Mouse (Mus musculus) urinary bladder, postnatal 25 days (tissue): Measurements from ENCODE around the gene Stk39.

Experiments
- DNase-seq: peaks from one replicate; pipeline ENCODE4 v3.0.0; 2022; ENCODE audit warnings: low spot score

The Stk39 gene

DNA sequence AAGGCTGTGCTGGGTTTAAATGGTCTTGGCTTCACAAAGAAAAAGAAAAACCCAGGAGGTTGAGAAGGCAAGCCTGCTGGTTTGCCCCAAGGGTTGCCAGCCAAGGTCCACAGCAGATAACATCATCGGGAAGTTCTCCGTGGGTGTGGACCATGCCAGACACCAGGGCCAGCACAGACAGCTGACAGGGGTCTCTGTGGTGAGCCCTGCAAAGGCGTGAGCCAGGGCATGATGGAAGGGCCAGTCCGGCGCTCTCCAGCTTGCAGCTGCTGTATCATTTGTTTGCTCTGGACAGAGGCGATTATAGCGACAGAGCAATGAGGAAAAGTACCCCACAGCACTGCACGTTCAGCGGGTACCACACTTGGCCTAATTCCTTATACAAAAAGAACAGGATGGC, 126.8 kb downstream of the Stk39 start:
- no peak for DNase-seq

DNA sequence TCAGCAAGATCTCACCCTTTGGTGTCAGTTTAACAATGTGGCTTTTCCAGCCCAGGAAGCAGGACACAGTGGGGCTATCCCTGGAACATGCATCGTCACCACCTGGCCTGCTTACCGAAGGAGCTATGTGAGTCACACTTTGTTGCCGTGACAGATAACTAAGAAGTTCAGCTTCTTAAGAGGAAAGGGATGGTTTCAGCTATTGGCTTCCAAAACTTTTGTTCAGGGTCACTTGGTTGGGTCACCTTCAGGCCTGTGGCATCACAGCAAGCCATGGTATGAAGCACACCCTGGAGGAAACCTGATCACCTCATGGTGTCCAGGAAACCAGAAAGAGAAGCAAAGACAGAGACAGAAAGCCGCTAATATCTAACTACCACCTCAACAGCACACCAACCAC, 128.3 kb downstream of the Stk39 start:
- no peak for DNase-seq

DNA sequence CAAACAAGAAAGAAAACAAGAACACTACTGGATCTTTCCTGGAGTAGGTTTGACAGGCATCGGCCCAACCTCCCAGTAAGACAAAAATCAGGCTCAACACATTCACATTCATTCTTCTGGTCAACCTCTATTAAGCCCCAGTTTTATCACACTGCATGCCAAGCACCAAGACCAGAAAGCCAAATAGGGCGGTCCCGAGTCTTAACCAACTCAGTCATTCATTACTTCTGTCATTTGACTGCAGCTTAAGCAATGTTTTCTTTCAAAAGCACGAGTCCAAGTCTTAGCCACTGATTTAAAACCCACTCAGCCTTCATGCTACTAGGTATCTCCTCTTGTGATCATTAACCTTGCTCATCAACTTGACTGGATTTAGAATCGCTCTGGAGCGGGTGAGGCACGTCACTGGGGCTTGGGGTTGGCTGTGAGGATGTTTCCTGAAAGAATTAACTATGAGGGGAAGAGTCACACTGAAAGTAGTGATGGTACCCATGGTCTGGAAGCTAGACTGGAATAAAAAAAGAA, 129.9 kb downstream of the Stk39 start:
- DNase-seq: no peak

GRCm38 (mm10) chr2:68336913-68337312, 135.2 kb downstream of the Stk39 start:
- DNase-seq: no peak

DNA sequence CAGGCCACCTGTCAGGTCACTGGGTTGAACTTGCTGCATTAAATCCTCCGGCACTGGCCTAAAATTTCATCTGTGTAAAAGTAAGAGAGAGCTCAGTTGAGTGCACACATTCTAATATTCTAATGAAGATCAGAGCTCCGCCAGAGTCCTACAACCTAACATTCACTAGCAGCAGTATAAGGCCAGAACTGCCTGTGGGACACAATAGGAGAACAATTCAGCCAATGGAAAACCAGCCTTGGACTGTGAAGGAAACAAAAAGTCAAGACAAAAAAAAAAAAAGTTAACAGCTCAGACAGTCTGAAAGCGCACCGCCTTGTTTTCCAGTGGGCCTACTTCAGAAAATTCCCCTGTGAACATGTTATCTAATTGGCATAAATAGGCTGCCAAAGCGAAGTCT, 137.1 kb downstream of the Stk39 start:
- DNase-seq: no peak

DNA sequence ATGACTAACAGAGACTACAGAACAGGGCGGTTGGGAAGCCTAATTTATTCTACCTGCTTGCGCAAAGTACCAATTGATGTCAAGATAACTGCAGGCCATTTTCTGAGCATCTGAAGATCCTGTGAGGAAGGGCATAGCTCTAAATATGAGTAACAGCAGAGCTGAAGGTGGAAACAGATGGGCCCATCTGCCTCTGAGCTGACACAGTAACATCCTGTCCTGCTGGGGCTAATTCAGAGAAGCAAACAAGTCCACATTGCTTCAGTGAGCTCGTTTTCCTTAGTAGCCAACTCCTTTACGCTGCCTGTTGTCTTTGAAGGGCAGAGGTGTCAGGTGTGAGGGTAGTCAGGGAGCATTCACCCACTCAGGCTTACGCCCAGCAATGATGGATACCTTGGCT, 146.8 kb downstream of the Stk39 start:
- DNase-seq: no peak

- no peak for DNase-seq
Measured at GRCm38 (mm10) chr2:68321230-68321629, 150.8 kb downstream of the Stk39 start.

DNA sequence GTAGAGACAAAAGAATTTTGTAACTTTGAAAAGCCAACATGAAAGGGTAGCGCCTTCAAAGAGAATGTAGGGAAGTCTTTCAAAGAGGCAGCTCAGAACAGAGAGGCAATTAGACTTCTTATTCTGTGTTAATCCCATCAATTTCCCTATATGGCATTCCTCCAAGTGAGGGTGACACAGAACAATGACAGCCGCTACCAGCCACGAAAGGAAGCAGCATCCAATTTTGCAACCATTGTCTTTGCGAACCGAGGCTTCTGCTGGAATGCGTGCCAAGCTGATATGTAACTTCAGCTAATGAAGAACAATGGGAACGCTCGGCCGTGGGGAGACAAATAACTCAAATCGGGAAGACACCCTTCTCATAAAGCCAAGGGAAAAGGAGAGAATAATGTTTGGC, 151.4 kb downstream of the Stk39 start:
- no peak for DNase-seq

DNA sequence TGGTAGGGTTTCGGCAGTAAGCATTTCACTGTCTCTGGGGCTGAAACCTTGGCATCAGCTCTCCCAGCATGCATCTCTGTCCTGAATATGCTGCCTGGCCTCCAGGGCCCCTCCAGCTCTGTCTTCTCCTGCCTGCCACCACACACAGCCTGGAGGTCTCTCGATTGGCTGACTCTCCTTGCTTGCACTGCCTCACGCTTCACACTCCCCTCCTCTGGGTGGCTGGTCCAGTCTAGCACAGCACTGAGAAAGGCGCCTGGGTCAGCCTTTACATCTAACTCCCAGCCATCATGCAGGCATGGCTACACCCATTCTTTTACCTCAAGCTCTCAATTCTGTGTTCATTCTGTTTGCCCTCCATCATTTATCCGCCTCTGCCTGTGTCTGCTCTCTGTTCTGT, 153.6 kb downstream of the Stk39 start:
- DNase-seq: no peak

GRCm38 (mm10) chr2:68317895-68318294, 154.2 kb downstream of the Stk39 start:
- DNase-seq: no peak

DNA sequence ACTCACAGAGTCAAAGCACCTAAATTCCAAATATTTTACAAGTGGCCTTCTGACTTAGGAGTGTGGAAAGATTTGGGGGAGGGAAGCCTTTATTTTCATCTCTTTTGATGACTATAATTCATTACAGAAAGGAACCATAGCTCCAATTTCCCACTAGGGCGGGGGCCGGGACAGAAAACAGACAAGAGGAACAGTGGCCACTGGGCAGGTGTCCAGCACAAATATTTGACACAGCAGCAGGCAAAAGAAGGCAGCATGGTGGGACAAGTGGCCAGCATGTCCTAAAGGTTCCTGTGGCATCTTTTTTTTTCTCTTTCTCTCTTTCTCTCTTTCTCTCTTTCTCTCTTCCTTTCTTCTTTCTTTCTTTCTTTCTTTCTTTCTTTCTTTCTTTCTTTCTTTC, 154.6 kb downstream of the Stk39 start:
- DNase-seq: no peak

DNA sequence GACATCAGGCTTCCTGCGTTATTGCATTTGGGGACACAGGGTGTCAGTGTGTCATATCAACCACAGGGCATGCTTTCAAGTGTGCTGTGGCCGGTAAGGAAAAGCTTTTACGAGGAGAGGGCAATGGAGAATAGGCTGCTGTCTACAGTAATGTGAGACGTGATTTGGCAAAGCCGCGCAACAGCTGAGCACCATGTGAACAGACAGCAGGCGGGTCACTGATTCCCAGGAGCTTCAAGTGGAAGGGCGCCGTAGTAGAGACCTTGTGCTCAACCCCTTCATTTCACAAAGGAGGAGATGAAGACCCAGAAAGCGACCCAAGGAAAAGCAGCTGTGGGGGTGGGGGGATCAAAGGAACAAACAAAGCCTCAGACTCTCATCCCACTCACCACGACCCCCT, 156.8 kb downstream of the Stk39 start:
- DNase-seq: no peak

GRCm38 (mm10) chr2:68310121-68310520, 161.9 kb downstream of the Stk39 start:
- no peak for DNase-seq

GRCm38 (mm10) chr2:68306519-68306918, 165.5 kb downstream of the Stk39 start:
- DNase-seq: no peak

GRCm38 (mm10) chr2:68304771-68305460, 167.2 kb downstream of the Stk39 start:
- DNase-seq: no peak

DNA sequence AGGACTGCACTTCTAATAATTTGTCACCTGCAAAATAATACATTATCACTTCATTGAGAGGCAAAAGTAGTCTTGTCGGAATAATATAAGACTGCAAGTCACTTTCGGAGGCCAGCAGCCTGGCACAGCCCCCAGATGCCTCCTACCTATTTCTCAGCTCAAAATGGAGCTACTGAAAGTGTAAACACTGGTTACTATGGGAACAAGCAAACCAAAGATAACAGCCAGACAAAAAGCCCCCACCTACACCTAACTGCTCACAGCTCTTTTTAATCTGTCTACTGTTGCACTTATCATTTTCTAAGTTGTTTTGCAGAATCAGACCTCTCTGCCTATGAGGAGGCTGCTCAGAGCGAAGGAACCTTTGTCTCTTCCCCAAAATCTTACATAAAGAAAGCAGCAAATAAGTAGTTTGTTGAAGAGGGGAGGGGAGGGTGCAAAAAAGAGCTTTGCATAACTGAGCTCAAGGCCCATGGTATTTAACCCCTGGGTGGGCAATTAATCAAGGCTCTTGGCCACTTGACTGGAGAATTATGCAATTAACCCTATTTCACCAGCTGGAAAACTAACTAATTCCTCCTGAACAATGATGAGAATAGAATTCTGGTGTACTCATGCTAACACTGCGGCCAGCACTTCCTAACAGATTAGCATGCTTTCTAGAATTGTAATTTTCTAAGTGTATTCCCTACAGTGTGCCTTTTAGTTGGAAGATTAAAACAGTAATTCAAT, 170.1 kb downstream of the Stk39 start:
- DNase-seq: no peak

- DNase-seq: no peak
Measured at GRCm38 (mm10) chr2:68298356-68298755, 173.7 kb downstream of the Stk39 start.

- no peak for DNase-seq
Measured at GRCm38 (mm10) chr2:68297955-68298354, 174.1 kb downstream of the Stk39 start.

DNA sequence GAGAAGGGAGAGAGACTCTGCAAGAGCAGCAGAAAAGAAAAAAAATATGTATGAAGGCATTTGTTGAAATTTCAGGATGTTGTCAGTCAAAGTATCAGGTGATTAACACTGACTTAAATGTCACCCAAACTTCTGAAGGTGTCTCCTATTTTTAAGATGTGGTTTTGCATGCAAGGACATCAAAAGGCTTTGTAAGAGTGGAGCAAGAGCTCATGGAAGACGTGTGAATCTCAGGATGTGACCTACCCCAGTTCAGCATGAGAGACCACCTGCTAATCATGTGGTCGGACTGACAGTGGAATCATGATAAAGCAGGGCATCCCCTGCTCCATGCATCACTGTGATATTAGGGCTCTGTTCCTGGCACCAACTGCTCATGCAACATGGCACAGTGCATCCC, 175.3 kb downstream of the Stk39 start:
- DNase-seq: no peak

DNA sequence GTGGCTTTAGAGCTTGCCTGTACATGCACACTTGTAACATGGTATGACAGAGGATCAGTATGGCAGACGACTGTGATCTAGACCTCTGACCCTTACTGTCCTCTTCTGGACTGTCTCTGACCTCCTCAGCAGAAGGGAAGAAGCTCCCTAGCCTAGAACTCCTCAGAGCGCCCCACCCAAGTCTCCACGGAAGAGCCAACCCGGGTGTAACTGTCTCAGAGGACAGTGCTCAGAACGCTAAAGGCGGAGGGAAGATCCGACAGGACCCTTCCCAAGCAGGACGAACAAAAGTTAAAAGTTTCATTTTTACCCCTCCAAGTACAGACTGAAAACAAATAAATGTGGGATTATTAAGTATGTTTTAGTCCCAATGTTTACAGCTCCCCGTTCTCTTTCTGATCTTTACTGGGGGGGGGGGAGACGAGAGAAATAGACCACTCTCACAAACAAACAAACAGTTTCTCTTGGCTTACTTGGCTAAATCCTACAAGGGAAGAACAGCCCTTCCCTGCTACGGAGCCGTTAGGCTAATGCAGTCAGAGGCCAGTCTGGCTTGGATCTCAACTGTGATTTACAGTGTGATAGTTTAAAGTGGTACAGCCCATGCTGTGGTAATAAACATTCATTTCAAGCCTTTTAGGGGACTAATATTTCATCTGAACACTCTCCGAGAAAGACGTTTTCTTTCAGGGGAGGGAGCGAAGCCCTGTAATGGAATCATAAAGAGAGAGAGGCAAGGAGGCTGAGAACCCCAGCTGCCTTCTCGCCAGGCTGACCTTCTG, 179.3 kb downstream of the Stk39 start:
- no peak for DNase-seq

GRCm38 (mm10) chr2:68291895-68292294, 180.2 kb downstream of the Stk39 start:
- no peak for DNase-seq

DNA sequence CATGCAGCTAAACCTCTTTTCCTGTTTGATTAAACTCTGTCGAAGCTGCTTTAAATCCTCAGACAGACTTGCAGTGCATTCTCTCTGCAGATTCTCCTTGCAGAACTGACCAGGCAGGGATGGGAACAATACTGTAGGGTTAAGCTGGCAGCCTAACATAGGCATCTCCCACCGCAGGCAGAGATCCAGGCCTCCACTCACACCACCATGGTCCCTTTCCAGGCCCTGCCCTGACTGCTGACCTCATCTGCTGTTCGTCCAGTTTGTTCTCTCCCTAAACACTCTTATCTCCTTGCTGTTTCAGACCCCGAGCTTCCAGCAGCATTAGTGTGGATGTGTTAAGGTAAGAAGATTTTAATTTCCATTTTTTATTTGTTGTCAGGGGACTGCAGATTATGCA, 182.1 kb downstream of the Stk39 start:
- no peak for DNase-seq

DNA sequence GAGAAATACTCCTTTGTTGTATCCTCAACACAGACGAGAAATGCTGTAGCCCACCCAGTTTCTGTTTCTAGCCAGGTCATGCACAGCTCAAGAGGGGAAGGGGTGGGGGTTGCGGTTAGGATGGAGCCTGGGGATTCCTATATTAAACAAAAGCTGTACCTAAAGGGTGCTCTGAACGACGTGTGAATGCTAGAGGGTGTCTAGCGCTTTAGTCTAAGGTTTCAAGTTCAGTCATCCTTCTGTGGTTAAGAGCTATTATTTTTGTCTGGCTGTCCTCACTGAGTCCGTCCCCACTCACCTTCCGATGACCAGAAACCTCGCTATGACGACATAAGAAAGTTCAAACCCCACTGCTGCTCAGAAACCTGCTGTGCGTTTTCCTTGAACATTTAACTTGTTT, 182.9 kb downstream of the Stk39 start:
- no peak for DNase-seq
